Mouse (Mus musculus) MEL-GATA-1-ER (cell line): ENCODE measurements around the gene Gm21746.
"Not testable (repeated sequence)": the region's sequence is repeated elsewhere in the genome, so short reads cannot be mapped to it uniquely, and the experiment has no call there.

ENCODE experiments used
- DNase-seq: peaks from one replicate; pipeline ENCODE4 v3.0.0-alpha.2; 2012; ENCODE audit warnings: low read depth; ENCODE audit errors: extremely low read depth

Gene Gm21746

GRCm38 (mm10) chrY:6237895-6238294 lies at the start of gene Gm21746:
TSS of gene Gm21746 (minus strand) at chrY:6237995.
- not testable (repeated sequence) for DNase-seq

- DNase-seq = not testable (repeated sequence)
Observed at GRCm38 (mm10) chrY:6266798-6267197, 29.0 kb upstream of the Gm21746 start, which contains the start of gene Gm20873. TSS of gene Gm20873 (plus strand) at chrY:6267098.
